Mouse (Mus musculus): ENCODE data around the gene Sh3pxd2b.

DNA sequence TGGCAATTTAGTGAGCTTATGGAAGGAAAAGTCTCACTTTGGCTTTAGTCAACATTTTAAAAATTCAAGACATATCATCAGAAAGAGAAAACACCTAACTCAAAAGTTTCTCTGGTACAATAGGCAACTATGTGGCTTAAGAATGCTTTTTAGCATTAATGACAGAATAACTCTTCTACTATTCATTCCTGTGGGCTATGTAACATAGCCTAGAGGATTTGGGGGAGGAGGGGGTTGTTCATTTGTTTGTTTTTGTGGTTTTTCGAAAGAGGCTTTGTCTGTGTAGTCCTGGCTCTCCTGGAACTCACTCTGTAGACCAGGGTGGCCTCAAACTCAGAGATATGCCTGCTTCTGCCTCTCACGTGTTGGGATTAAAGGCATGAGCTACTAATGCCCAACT lies 51.6 kb downstream of the Sh3pxd2b start:
- TF ChIP-seq POLR2A (IDR thresholded peaks at IDR 0.05; ENCODE audit: extremely low read depth, insufficient read depth, low read length) (no peak), CTCF (IDR thresholded peaks at IDR 0.05; ENCODE audit: extremely low read depth, insufficient read depth, low read length) (no peak)

All from cortical plate, adult 2 months (tissue).